Mouse (Mus musculus) ES-E14 (cell line): ENCODE data around the gene Tmem232. TPM values are rescaled to one million over a fixed set of nuclear protein-coding genes. Genes with fewer than 3 reads are reported as not detected.

Experiments used
- DNase-seq: peaks from one replicate; pipeline ENCODE4 v3.0.0-alpha.2; 2013; ENCODE audit warnings: low read depth, low spot score
- H3K27ac ChIP-seq: 2 replicates; pipeline ENCODE4 v1.5.1; 2012; ENCODE audit warnings: low read depth, mild to moderate bottlenecking, low read length, moderate library complexity, mixed read lengths; ENCODE audit not compliant: poor library complexity, insufficient read depth, severe bottlenecking
- H3K36me3 ChIP-seq: 2 replicates; pipeline ENCODE4 v1.6.1; 2012; ENCODE audit warnings: mild to moderate bottlenecking, low read length, moderate library complexity, mixed read lengths; ENCODE audit not compliant: control insufficient read depth, poor library complexity, insufficient read depth, severe bottlenecking
- H3K4me1 ChIP-seq, 2 experiments: fragments of 150-350 bp in 1 of 2; sonication (generic) in 1 of 2; 2 replicates each; pipeline ENCODE4 v1.6.1; 2012; ENCODE audit warnings: low read length in 2 of 2, mild to moderate bottlenecking in 1 of 2, mixed read lengths in 1 of 2; ENCODE audit not compliant: control insufficient read depth in 2 of 2, insufficient read depth in 2 of 2, poor library complexity in 1 of 2
- H3K4me3 ChIP-seq, 2 experiments: fragments of 150-350 bp in 1 of 2; sonication (generic) in 1 of 2; 2 replicates each; pipeline ENCODE4 v1.5.1; 2012; ENCODE audit warnings: low read length in 2 of 2, low read depth in 1 of 2, mild to moderate bottlenecking in 1 of 2, mixed read lengths in 1 of 2; ENCODE audit not compliant: insufficient read depth in 1 of 2, poor library complexity in 1 of 2, severe bottlenecking in 1 of 2
- H3K9ac ChIP-seq: 2 replicates; pipeline ENCODE4 v1.6.1; 2012; ENCODE audit warnings: low read depth, mild to moderate bottlenecking, low read length, mixed read lengths; ENCODE audit not compliant: poor library complexity, insufficient read depth, severe bottlenecking
- H3K9me3 ChIP-seq: fragments of 150-350 bp; sonication (generic); 2 replicates; pipeline ENCODE4 v1.6.1; 2012; ENCODE audit warnings: low read depth, mild to moderate bottlenecking, low read length; ENCODE audit not compliant: control insufficient read depth, insufficient read depth
- CHD2 ChIP-seq: IDR thresholded peaks from 2 replicates; pipeline ENCODE4 v1.6.1; 2014; ENCODE audit warnings: mild to moderate bottlenecking, low read depth, low read length, inconsistent platforms
- HCFC1 ChIP-seq: IDR thresholded peaks from 2 replicates; pipeline ENCODE4 v1.6.1; 2012; ENCODE audit warnings: low read length, inconsistent platforms, borderline replicate concordance; ENCODE audit not compliant: insufficient read depth
- MAFK ChIP-seq: IDR thresholded peaks from 2 replicates; pipeline ENCODE4 v1.6.1; 2014; ENCODE audit warnings: mild to moderate bottlenecking, low read depth, low read length, inconsistent platforms; ENCODE audit not compliant: insufficient read depth
- ZC3H11A ChIP-seq: IDR thresholded peaks from 2 replicates; pipeline ENCODE4 v1.6.1; 2012; ENCODE audit warnings: low read depth, mild to moderate bottlenecking, inconsistent platforms, low read length, borderline replicate concordance
- ZNF384 ChIP-seq: IDR thresholded peaks from 2 replicates; pipeline ENCODE4 v1.6.1; 2012; ENCODE audit warnings: low read depth, low read length, inconsistent platforms
- in situ Hi-C, 2 experiments: fragments of 600-800 bp; cut with MboI; formaldehyde crosslinking; loops; one replicate each; pipeline ENCODE4 v1.15.1; 2025; ENCODE audit warnings: low sequenced_read_pairs in 2 of 2, inconsistent platforms in 1 of 2; ENCODE audit not compliant: unreplicated experiment in 2 of 2
- total RNA-seq: library from RNA; depleted of rRNA; stranded (reverse); fragments of 300-350 nt; gene quantifications from 2 replicates; pipeline ENCODE4 v1.2.3, GENCODE M21; 2012

Gene Tmem232
- total RNA-seq, 1 experiment = 0.09 TPM

DNA sequence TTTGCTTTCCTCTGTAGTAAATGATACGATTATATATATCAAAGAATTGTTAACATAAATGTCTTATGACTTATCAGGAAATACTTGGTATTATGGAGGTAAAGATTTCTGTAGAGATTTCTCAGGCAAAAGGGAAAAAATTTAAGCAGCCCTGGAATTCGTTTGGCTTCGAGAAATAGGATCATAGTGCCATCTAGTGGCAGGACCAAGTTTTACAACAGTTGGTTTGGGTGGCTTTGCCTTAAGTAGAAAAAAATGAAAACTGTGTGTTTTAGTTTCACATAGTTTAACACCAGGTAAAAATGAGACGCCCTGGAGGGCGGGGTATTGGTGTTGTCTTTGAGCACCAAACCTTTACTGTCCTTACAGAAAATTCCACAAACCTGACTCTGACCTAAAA lies 22.2 kb upstream of the Tmem232 start:
- Histone ChIP-seq H3K36me3 (no peaks in the 10 kb centered on the region), H3K9me3 (no peaks in the 10 kb centered on the region), H3K9ac (no peak overlapping the region), H3K4me1 (peaks cover 0 to 10% of the 10 kb centered on the region in 2 experiments; a peak in 1 of 4 replicates), H3K27ac (no peak overlapping the region), H3K4me3 (no peak overlapping the region)
- in situ Hi-C loops = no loop called here
- TF ChIP-seq MAFK (no peak), HCFC1 (no peak), ZNF384 (peak; percentile 70), ZC3H11A (0 out of 2 replicates have a peak, but pooled peaks have one; percentile 31), CHD2 (no peak)
- peak; percentile 60 for DNase-seq

DNA sequence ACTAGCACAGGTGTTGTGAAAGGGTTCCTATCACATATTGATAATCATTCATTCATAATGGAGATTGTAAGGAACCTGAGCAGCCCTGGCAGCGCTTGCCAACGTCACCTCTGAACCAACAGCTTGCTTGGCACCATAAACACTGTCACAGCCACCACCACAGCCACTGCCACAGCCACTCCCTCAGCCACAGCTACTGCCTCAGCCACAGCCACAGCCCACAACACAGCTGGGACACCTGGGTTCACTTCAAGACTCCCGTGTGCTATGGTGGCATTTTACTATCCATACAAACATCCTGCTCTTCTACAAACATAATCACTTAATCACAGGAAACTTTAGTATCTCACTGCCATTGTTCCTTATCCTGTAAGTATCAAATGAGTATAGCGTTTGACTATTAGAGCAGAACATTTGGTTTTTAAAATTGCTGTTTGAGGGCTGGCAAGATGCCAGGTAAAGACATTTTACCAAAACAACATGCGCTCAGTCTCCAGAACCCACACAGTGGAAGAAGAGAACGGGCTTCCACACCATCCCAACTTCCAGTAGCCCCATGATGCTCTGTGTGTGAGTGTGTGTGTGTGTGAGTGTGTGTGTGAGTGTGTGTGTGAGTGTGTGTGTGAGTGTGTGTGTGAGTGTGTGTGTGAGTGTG lies 20.9 kb upstream of the Tmem232 start:
- no peak for TF ChIP-seq ZC3H11A
- no peak for TF ChIP-seq CHD2
- TF ChIP-seq HCFC1 = no peak
- no peak for TF ChIP-seq ZNF384
- TF ChIP-seq MAFK = no peak
- Histone ChIP-seq H3K36me3 (no peaks in the 10 kb centered on the region), H3K9me3 (no peaks in the 10 kb centered on the region), H3K4me1 (peaks cover 0 to 10% of the 10 kb centered on the region in 2 experiments; a peak in 1 of 4 replicates), H3K9ac (no peak overlapping the region), H3K4me3 (no peak overlapping the region), H3K27ac (no peak overlapping the region)
- in situ Hi-C loops = no loop called here
- DNase-seq = no peak

DNA sequence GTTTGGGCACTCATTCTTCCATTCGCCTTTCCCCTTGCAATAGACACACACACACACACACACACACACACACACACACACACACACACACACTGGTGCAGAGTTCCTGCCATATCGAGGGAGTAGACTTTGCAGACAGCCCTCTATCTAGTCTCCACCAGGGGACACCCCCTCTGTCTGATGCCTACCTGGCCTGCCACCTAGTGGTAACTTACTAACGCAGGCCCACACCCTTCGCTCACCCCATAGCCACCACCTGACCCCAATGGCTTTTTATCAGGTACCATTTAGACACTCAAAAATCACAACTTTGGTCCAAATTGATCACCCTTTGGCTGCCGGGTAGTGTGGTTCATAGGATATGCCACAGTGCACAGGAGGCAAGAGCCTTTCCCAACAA lies 18.7 kb upstream of the Tmem232 start:
- DNase-seq = peak; percentile 54
- 0 out of 4 replicates have a peak overlapping the region, but pooled peaks of 1 of the 2 experiments have one; percentile 11 for H3K4me3 ChIP-seq
- no peak overlapping the region for H3K9ac ChIP-seq
- H3K9me3 ChIP-seq = no peaks in the 10 kb centered on the region
- in situ Hi-C loops = no loop called here
- no peak overlapping the region for H3K27ac ChIP-seq
- TF ChIP-seq ZNF384 = no peak
- 0 out of 2 replicates have a peak, but pooled peaks have one; percentile 30 for TF ChIP-seq HCFC1
- peaks cover 0 to 10% of the 10 kb centered on the region in 2 experiments; a peak in 1 of 4 replicates for H3K4me1 ChIP-seq
- no peaks in the 10 kb centered on the region for H3K36me3 ChIP-seq

DNA sequence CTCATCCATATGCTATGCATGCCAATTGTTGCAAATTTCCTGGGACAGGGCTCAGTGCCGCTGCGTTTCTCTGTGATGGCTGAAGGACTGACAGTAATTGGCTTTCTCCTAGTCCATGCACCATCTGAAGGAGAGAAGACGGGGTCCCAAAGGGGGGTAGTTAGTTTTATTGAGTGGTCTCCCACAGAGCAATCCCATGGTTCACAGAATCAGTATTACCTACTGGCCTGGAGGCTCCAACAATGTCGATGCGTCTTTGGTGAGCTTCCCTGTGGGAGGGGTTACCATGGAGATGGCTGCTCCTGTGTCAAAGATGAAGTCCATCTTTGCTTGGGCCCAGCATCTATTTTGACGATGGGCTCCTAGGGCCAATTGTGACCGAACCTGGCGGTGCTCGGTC lies 18.2 kb upstream of the Tmem232 start:
- Histone ChIP-seq H3K27ac (no peak overlapping the region), H3K9ac (no peak overlapping the region), H3K36me3 (no peaks in the 10 kb centered on the region), H3K4me3 (peak overlapping the region in 1 of 2 experiments; percentile 11; a peak in 2 of 4 replicates), H3K4me1 (peaks cover 0 to 10% of the 10 kb centered on the region in 2 experiments; a peak in 1 of 4 replicates), H3K9me3 (no peaks in the 10 kb centered on the region)
- no peak for TF ChIP-seq ZNF384
- DNase-seq = no peak
- in situ Hi-C loops = no loop called here

DNA sequence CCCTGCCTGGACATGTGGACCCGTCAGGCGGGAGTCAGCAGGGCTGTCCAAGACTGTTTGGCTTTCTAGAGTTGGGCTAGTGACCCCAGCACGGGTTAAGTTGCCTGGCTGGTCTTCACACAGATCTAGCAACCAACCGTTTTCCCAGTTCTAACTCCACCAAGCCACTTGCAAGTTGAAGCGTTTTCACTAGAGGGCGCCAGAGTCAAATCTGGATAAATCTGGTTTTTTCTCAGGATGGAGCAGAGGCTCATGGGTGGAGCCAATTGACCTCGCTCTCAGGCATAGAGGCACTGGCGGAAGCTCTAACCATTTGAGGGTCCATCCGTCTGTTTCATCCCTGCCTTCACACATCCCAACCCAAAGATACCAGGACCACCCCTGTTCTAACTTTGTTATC lies 17.6 kb upstream of the Tmem232 start:
- Histone ChIP-seq H3K36me3 (no peaks in the 10 kb centered on the region), H3K4me1 (peaks cover 0 to 10% of the 10 kb centered on the region in 2 experiments; a peak in 1 of 4 replicates), H3K9ac (no peak overlapping the region; the same call in 1 of the 2 replicates), H3K27ac (no peak overlapping the region), H3K4me3 (peak overlapping the region in 1 of 2 experiments; percentile 11; a peak in 2 of 4 replicates), H3K9me3 (no peaks in the 10 kb centered on the region)
- in situ Hi-C loops = no loop called here
- TF ChIP-seq ZC3H11A (peak; percentile 31; the same call in 1 of the 2 replicates), CHD2 (no peak), MAFK (no peak), ZNF384 (peak; percentile 43; the same call in 1 of the 2 replicates), HCFC1 (no peak)
- peak; percentile 95 for DNase-seq
